In genomic region chr9:72221333-72221732, GRCm38 (mm10) we compare ENCODE assay signal across 13 mouse cellular contexts. TPM values are rescaled to one million over a fixed set of nuclear protein-coding genes. Genes with fewer than 3 reads are reported as not detected.
A peak's percentile ranks its signal among the peaks of the same experiment; 100 is the strongest.
DNase-seq lines count a peak whose midpoint lies in the region; ATAC-seq and TF ChIP-seq lines count a peak whose summit lies in the region.
"Had no signal": no experiment of that assay in that cellular context is flagged by ENCODE, and none has a peak within 500 bp of the region (broad histone marks: within the 10 kb centered on the region; RNA-seq: fewer than 3 reads in every experiment).

No protein-coding gene starts in this region.

- DNase-seq in heart, adult 11 months: peak; percentile 5
- DNase-seq in thymus, adult 2 months: peak; percentile 11
- no peak for DNase-seq in thymus, adult 18-20 months
- DNase-seq in induced T-regulatory cell, adult 2 months (ENCODE audit: low read depth): peak; percentile 22
- DNase-seq in spleen, postnatal 36 days (ENCODE audit: low spot score in 2 of 2): no peak
- no peak for DNase-seq in gastrocnemius, postnatal 10 days
- no peak for DNase-seq in spleen, postnatal 4 days (ENCODE audit: low spot score in 2 of 2)
- DNase-seq: gastrocnemius, postnatal 25 days; kidney, adult 9 months; lung, adult 2 months; midbrain, embryonic 14.5 days had no signal

- H3K36me3 ChIP-seq in heart, embryonic 12.5 days: no peaks in the 10 kb centered on the region
- no peaks in the 10 kb centered on the region for H3K36me3 ChIP-seq in thymus, adult 2 months (ENCODE audit: control insufficient read depth, insufficient read depth, low read length)

- no peak overlapping the region for H3K4me2 ChIP-seq in heart, embryonic 12.5 days

- no peaks in the 10 kb centered on the region for H3K9me3 ChIP-seq in heart, embryonic 12.5 days (replicated peaks)

- no peak overlapping the region for H3K4me3 ChIP-seq in heart, embryonic 12.5 days
- H3K4me3 ChIP-seq in thymus, adult 2 months (ENCODE audit: control insufficient read depth, insufficient read depth, low read length): no peak overlapping the region
- H3K4me3 ChIP-seq: erythroblast, embryonic 14.5 days had no signal

- TF ChIP-seq POLR2A in thymus, adult 2 months (IDR thresholded peaks at IDR 0.05; ENCODE audit: control insufficient read depth, extremely low read depth, insufficient read depth, low read length, poor library complexity): no peak

- no peak overlapping the region for H3K27ac ChIP-seq in heart, embryonic 12.5 days (ENCODE audit: poor library complexity, severe bottlenecking)
- no peak overlapping the region for H3K27ac ChIP-seq in thymus, adult 2 months (ENCODE audit: control insufficient read depth, insufficient read depth, low read length)

- no peak overlapping the region for H3K9ac ChIP-seq in heart, embryonic 12.5 days

- no peaks in the 10 kb centered on the region for H3K27me3 ChIP-seq in heart, embryonic 12.5 days (replicated peaks)
- no peaks in the 10 kb centered on the region for H3K27me3 ChIP-seq in thymus, adult 2 months (ENCODE audit: control insufficient read depth, insufficient read depth, low read length)

- whole genome bisulfite sequencing in heart, embryonic 12.5 days: 81% methylated on average over 5 of the region's 5 CpGs
- 94% methylated on average over 5 of the region's 5 CpGs for WGBS in thymus, adult 2 months

- no peak for ATAC-seq in heart, embryonic 12.5 days (ENCODE audit: insufficient number of reproducible peaks, low FRiP score)

- no peaks in the 10 kb centered on the region for H3K4me1 ChIP-seq in heart, embryonic 12.5 days (replicated peaks)
- peaks cover 2% of the 10 kb centered on the region; the same call in 1 of the 2 replicates for H3K4me1 ChIP-seq in thymus, adult 2 months (replicated peaks; ENCODE audit: control insufficient read depth, insufficient read depth, low read length)

- TF ChIP-seq CTCF in thymus, adult 2 months (IDR thresholded peaks at IDR 0.05; ENCODE audit: borderline replicate concordance, control insufficient read depth, extremely low read depth, insufficient read depth, low read length, poor library complexity): no peak

RNA-seq across cellular contexts. Expression of gene Zfp280d, which starts 53.3 kb away (rescaled TPM):
- polyA plus RNA-seq in heart, embryonic 12.5 days (2016; fragmentation: Nextera tagmentation; extraction: Ambion mirVana): 30.9 and 36.9 TPM in 2 replicates
- 38.4 and 38.7 TPM in 2 replicates for polyA plus RNA-seq in thymus, adult 2 months (2012; rRNA removed)
- 10 to 100 TPM; 17.8 to 27.1 TPM for total RNA-seq in gastrocnemius, postnatal 10 days (2021)

Comparison
In these comparisons a context has a peak if more than half of its experiments do, and no peak if none do; other contexts are left out.
1. DNase-seq: peak in heart, adult 11 months (single experiment), thymus, adult 2 months (single experiment) and induced T-regulatory cell, adult 2 months (single experiment); none in thymus, adult 18-20 months (0 of 2), spleen, postnatal 36 days (0 of 2), gastrocnemius, postnatal 10 days (single experiment) and spleen, postnatal 4 days (0 of 2).